Mouse (Mus musculus): ENCODE data around the gene Cd164. TPM values are rescaled to one million over a fixed set of nuclear protein-coding genes. Genes with fewer than 3 reads are reported as not detected.

Cd164 gene
- polyA plus RNA-seq, 1 experiment from 2014 or later = 126 TPM

DNA sequence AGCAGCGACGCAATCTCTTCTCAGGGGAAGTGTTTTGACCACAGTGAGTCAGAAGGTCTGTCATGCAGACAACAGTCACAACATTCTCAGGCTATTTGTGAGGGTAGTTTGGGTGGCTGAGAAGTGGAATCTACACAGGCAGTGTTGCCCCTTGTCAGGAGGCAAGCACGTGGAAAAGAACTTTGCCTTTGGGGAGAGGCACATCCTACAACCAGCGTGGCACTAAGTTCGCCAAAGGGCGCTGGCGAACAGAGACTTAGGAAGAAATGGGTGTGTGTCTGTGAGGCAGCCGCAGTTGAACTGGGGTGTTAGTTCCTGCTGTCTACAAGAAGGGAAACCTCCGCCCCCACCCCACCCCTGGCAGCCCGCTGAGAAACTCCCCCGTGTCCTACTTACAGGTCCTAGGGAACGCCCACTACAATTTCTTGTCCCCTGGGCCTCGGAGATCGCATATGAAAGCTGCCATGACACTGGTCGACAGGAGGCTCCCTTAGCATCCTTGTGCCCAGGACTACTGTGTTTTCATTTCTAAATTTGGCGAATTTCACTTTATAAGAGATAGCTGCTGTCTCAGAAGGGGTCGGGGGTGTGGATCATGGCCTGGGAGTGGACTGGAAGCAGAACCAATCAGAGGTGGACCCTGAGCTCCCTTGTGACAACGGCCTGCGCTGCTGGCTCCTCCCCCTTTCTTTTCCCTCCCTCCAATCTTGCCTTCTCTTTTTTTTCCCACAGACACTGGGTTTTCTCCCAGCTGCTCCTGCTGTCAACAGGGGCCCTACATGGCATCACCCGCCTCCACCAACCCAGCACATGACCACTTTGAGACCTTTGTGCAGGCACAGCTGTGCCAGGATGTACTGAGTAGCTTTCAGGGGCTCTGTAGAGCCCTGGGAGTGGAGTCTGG, 41.7 kb upstream of the Cd164 start:
- Histone ChIP-seq H3K27ac (ENCODE audit: low read depth, low read length) (peak overlapping the region; percentile 80), H3K27me3 (ENCODE audit: control insufficient read depth, insufficient read depth, low read length) (no peaks in the 10 kb centered on the region), H3K4me3 (ENCODE audit: low read depth, low read length) (peak overlapping the region; percentile 64), H3K4me1 (ENCODE audit: control insufficient read depth, insufficient read depth, low read length) (peaks cover 12% of the 10 kb centered on the region), H3K4me2 (ENCODE audit: low read depth) (peak overlapping the region; percentile 90), H3K9ac (ENCODE audit: low read length) (peak overlapping the region; percentile 78), H3K36me3 (ENCODE audit: control insufficient read depth, insufficient read depth, low read length) (peaks cover 2% of the 10 kb centered on the region; the same call in 1 of the 2 replicates), H3K9me3 (ENCODE audit: control insufficient read depth, low read length) (no peaks in the 10 kb centered on the region)
- WGBS = 2% methylated on average over 20 of the region's 20 CpGs
- peak; percentile 74 for ATAC-seq (ENCODE audit: insufficient read depth, low FRiP score, low TSS enrichment)
- peak; percentile 73 for DNase-seq (ENCODE audit: low spot score)

DNA sequence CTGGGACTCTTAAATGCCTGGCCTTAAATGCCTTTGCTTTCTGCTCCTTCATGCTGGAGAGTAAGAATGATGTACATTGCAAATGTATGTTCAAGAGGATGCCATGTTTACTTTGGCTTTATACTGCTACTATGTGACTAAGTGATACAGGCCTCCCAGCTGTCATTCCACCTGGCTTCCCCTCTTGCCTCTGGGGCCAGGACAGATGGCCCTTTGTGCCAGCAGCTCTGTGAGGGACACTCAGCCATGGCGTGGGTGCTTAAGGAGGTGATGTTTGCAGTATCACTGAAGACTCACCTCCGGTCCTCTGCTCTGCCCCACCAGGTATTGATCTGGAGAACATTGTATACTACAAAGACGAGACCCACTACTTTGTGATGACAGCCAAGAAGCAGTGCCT, 39.3 kb upstream of the Cd164 start:
- Histone ChIP-seq H3K36me3 (ENCODE audit: control insufficient read depth, insufficient read depth, low read length) (peaks cover 5% of the 10 kb centered on the region), H3K4me1 (ENCODE audit: control insufficient read depth, insufficient read depth, low read length) (peaks cover 12% of the 10 kb centered on the region), H3K9me3 (ENCODE audit: control insufficient read depth, low read length) (no peaks in the 10 kb centered on the region), H3K4me3 (ENCODE audit: low read depth, low read length) (no peak overlapping the region), H3K9ac (ENCODE audit: low read length) (no peak overlapping the region), H3K27me3 (ENCODE audit: control insufficient read depth, insufficient read depth, low read length) (no peaks in the 10 kb centered on the region), H3K4me2 (ENCODE audit: low read depth) (no peak overlapping the region), H3K27ac (ENCODE audit: low read depth, low read length) (no peak overlapping the region)
- no peak for DNase-seq (ENCODE audit: low spot score)
- WGBS = 86% methylated on average over 3 of the region's 3 CpGs
- ATAC-seq (ENCODE audit: insufficient read depth, low FRiP score, low TSS enrichment) = no peak

DNA sequence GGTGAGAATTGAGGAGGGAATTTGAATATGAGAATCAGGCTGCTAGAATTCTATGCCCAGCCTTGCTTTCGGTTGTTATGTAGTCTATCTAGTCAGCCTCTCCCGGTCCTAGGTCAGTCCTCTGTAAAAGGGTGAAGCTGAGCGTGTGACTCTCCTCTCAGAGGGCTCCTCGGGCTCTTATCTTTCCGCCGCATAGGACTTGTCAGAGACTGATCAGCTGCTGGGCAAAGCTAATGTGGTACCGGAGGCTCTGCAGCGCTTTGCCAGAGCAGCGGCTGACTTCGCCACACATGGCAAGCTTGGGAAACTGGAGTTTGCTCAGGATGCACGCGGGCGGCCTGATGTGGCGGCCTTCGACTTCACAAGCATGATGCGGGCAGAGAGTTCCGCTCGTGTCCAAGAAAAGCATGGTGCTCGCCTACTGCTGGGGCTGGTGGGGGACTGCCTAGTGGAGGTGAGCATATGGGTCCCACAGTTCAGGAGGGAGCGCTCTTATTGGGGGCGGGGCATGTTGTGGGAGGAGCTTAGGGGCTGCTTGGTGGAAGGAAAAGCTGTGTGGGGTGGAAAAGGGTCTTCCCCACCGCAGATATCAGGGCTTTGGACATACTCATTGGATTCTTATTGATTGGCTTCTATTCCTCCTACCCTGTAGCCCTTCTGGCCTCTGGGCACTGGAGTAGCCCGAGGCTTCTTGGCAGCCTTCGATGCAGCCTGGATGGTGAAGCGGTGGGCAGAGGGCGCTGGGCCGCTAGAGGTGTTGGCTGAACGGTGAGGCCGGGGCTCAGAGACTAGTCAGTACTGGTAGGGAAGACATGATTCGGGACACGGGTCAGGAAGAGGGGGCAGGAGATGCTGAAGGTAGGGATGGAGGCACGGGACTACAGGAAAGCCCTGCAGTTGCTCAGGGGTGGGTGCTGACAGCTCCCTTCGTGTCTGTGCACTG, 38.0 kb upstream of the Cd164 start:
- no peak overlapping the region for H3K4me3 ChIP-seq (ENCODE audit: low read depth, low read length)
- DNase-seq (ENCODE audit: low spot score) = no peak
- H3K9me3 ChIP-seq (ENCODE audit: control insufficient read depth, low read length) = no peaks in the 10 kb centered on the region
- no peak overlapping the region for H3K4me2 ChIP-seq (ENCODE audit: low read depth)
- H3K27me3 ChIP-seq (ENCODE audit: control insufficient read depth, insufficient read depth, low read length) = no peaks in the 10 kb centered on the region
- H3K36me3 ChIP-seq (ENCODE audit: control insufficient read depth, insufficient read depth, low read length) = peaks cover 11% of the 10 kb centered on the region
- WGBS = 66% methylated on average over 33 of the region's 33 CpGs
- H3K9ac ChIP-seq (ENCODE audit: low read length) = no peak overlapping the region
- ATAC-seq (ENCODE audit: insufficient read depth, low FRiP score, low TSS enrichment) = no peak
- H3K27ac ChIP-seq (ENCODE audit: low read depth, low read length) = no peak overlapping the region
- peaks cover 9% of the 10 kb centered on the region for H3K4me1 ChIP-seq (ENCODE audit: control insufficient read depth, insufficient read depth, low read length)

DNA sequence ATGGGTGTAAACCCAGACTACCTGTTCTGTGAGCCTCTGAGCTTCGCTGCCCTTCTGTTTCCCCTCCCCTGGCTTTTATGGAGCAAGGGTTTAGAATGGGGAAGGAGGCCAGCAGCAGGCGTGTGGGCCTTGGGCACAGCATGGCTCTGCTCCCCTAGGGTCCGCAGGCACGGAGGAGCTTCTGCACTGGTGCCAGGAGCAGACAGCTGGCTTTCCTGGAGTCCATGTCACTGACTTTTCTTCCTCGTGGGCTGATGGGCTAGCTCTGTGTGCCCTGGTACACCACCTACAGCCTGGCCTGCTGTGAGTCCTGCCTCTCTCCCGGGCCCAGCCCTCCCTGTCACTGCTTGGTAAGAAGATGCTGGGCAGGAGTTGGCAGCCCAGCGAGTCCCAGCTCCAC, 36.8 kb upstream of the Cd164 start:
- DNase-seq (ENCODE audit: low spot score) = no peak
- no peaks in the 10 kb centered on the region for H3K9me3 ChIP-seq (ENCODE audit: control insufficient read depth, low read length)
- peaks cover 15% of the 10 kb centered on the region for H3K36me3 ChIP-seq (ENCODE audit: control insufficient read depth, insufficient read depth, low read length)
- 87% methylated on average over 7 of the region's 7 CpGs for WGBS
- H3K27ac ChIP-seq (ENCODE audit: low read depth, low read length) = no peak overlapping the region
- no peak for ATAC-seq (ENCODE audit: insufficient read depth, low FRiP score, low TSS enrichment)
- H3K27me3 ChIP-seq (ENCODE audit: control insufficient read depth, insufficient read depth, low read length) = no peaks in the 10 kb centered on the region
- H3K4me3 ChIP-seq (ENCODE audit: low read depth, low read length) = no peak overlapping the region
- no peak overlapping the region for H3K9ac ChIP-seq (ENCODE audit: low read length)
- H3K4me1 ChIP-seq (ENCODE audit: control insufficient read depth, insufficient read depth, low read length) = peaks cover 5% of the 10 kb centered on the region; the same call in 1 of the 2 replicates
- no peak overlapping the region for H3K4me2 ChIP-seq (ENCODE audit: low read depth)

DNA sequence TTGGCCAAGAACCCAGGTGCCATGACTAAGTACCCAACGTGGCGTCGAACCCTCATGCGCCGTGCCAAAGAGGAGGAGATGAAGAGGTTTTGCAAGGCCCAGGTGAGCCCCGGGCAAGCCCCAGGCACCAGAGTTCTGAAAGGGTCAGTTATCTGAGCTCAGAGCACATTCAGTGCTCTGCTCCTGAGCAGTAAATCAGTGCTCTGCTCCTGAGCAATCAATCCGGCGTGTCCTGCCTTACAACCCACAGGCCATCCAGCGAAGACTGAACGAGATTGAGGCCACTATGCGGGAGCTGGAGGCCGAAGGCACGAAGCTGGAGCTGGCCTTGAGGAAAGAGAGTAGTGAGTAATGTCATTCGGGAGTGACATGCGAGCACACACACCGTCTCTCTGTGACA, 33.4 kb upstream of the Cd164 start:
- no peak overlapping the region for H3K4me2 ChIP-seq (ENCODE audit: low read depth)
- no peak for ATAC-seq (ENCODE audit: insufficient read depth, low FRiP score, low TSS enrichment)
- H3K27me3 ChIP-seq (ENCODE audit: control insufficient read depth, insufficient read depth, low read length) = no peaks in the 10 kb centered on the region
- WGBS = 91% methylated on average over 16 of the region's 16 CpGs
- DNase-seq (ENCODE audit: low spot score) = no peak
- peaks cover 11% of the 10 kb centered on the region for H3K4me1 ChIP-seq (ENCODE audit: control insufficient read depth, insufficient read depth, low read length)
- H3K36me3 ChIP-seq (ENCODE audit: control insufficient read depth, insufficient read depth, low read length) = peaks cover 15% of the 10 kb centered on the region
- no peaks in the 10 kb centered on the region for H3K9me3 ChIP-seq (ENCODE audit: control insufficient read depth, low read length)
- H3K9ac ChIP-seq (ENCODE audit: low read length) = no peak overlapping the region
- no peak overlapping the region for H3K4me3 ChIP-seq (ENCODE audit: low read depth, low read length)
- H3K27ac ChIP-seq (ENCODE audit: low read depth, low read length) = no peak overlapping the region

DNA sequence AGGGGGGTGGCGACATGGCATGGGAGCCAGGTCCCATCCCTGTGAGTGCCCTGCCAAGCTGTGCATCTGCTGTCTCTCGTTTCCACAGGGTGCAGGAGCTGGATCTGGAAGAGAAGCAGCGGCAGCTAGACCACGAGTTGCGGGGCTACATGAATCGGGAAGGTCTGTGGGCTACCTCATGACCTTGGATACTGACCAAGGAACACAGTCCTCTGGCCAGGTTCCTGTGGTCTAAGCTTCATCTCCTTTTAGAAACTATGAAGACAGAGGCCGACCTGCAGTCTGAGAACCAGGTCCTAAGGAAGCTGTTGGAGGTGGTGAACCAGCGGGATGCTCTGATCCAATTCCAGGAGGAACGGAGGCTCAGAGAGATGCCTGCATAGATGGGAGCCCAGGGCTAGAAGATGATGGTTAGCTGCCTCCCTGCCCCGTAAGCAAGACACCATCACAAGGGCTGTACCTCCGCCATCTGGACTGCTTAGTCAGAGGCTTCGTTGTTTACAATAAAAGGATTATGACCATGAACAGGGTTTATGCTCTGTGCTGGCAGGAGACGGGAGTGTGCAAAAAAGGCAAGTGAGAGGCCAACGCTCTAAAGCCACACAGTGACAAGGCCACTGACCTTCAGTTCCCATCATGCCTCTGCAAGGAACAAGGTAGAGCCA, 32.6 kb upstream of the Cd164 start:
- peaks cover 15% of the 10 kb centered on the region for H3K36me3 ChIP-seq (ENCODE audit: control insufficient read depth, insufficient read depth, low read length)
- 89% methylated on average over 13 of the region's 14 CpGs for WGBS
- no peak overlapping the region for H3K27ac ChIP-seq (ENCODE audit: low read depth, low read length)

DNA sequence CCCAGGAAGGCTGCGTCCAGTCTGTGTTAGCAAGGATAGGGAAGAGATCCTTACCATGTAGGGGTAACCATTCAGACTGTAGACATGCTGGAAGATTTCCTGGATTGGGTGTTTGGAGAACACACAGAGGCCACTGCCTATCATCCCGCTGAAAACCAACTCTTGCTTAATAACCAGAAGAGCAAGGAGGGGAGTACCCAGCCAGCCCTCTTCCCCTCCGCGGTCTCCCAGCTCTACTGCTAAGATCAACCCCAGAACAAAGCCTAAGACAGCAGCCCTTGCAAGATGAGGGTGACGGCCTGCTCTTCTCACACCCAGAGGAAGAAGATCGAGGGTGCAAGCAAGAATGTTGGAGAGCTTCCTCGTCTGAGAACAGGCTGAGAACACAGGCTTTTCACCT, 30.3 kb upstream of the Cd164 start:
- peak overlapping the region; percentile 62; the same call in 1 of the 2 replicates for H3K9ac ChIP-seq (ENCODE audit: low read length)
- H3K9me3 ChIP-seq (ENCODE audit: control insufficient read depth, low read length) = no peaks in the 10 kb centered on the region
- no peak for DNase-seq (ENCODE audit: low spot score)
- H3K27ac ChIP-seq (ENCODE audit: low read depth, low read length) = no peak overlapping the region
- H3K27me3 ChIP-seq (ENCODE audit: control insufficient read depth, insufficient read depth, low read length) = no peaks in the 10 kb centered on the region
- peaks cover 12% of the 10 kb centered on the region; the same call in 1 of the 2 replicates for H3K36me3 ChIP-seq (ENCODE audit: control insufficient read depth, insufficient read depth, low read length)
- peaks cover 11% of the 10 kb centered on the region for H3K4me1 ChIP-seq (ENCODE audit: control insufficient read depth, insufficient read depth, low read length)
- peak overlapping the region; percentile 59 for H3K4me3 ChIP-seq (ENCODE audit: low read depth, low read length)
- peak overlapping the region; percentile 98 for H3K4me2 ChIP-seq (ENCODE audit: low read depth)
- ATAC-seq (ENCODE audit: insufficient read depth, low FRiP score, low TSS enrichment) = no peak
- WGBS = 45% methylated on average over 7 of the region's 7 CpGs

More for the DNA sequence above, 32.6 kb upstream of the Cd164 start:
- no peak for DNase-seq (ENCODE audit: low spot score)
- Histone ChIP-seq H3K4me1 (ENCODE audit: control insufficient read depth, insufficient read depth, low read length) (peaks cover 11% of the 10 kb centered on the region), H3K9me3 (ENCODE audit: control insufficient read depth, low read length) (no peaks in the 10 kb centered on the region), H3K4me2 (ENCODE audit: low read depth) (no peak overlapping the region), H3K27me3 (ENCODE audit: control insufficient read depth, insufficient read depth, low read length) (no peaks in the 10 kb centered on the region), H3K9ac (ENCODE audit: low read length) (no peak overlapping the region), H3K4me3 (ENCODE audit: low read depth, low read length) (no peak overlapping the region)
- no peak for ATAC-seq (ENCODE audit: insufficient read depth, low FRiP score, low TSS enrichment)

DNA sequence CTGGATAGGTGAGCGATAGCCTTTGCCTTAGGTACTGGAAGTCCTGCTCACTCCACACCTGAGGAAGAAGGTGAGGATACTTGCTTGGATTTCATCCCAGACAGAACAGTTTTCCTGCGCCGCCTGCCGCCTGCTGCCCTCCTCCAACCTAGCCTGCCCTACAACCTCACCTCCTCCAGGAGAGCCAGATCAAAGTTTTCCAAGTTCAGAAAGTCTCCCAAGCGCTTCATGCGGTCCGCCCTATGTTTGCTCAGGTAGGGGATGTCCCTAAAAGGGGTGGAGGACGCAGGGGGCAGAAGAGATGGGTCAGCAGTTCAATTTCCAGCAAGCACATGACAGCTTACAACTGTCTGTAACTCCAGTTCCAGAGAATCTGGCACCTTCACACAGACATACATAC, 29.9 kb upstream of the Cd164 start:
- WGBS = 31% methylated on average over 8 of the region's 8 CpGs
- Histone ChIP-seq H3K9me3 (ENCODE audit: control insufficient read depth, low read length) (no peaks in the 10 kb centered on the region), H3K9ac (ENCODE audit: low read length) (peak overlapping the region; percentile 62), H3K4me2 (ENCODE audit: low read depth) (peak overlapping the region; percentile 98), H3K27ac (ENCODE audit: low read depth, low read length) (no peak overlapping the region), H3K4me3 (ENCODE audit: low read depth, low read length) (peak overlapping the region; percentile 59), H3K4me1 (ENCODE audit: control insufficient read depth, insufficient read depth, low read length) (peaks cover 11% of the 10 kb centered on the region), H3K36me3 (ENCODE audit: control insufficient read depth, insufficient read depth, low read length) (peaks cover 12% of the 10 kb centered on the region; the same call in 1 of the 2 replicates), H3K27me3 (ENCODE audit: control insufficient read depth, insufficient read depth, low read length) (no peaks in the 10 kb centered on the region)
- DNase-seq (ENCODE audit: low spot score) (no peak), ATAC-seq (ENCODE audit: insufficient read depth, low FRiP score, low TSS enrichment) (no peak)

All from neural tube, embryonic 11.5 days (tissue).